9 mouse cellular contexts compared by ENCODE assay signal in the genomic region with DNA sequence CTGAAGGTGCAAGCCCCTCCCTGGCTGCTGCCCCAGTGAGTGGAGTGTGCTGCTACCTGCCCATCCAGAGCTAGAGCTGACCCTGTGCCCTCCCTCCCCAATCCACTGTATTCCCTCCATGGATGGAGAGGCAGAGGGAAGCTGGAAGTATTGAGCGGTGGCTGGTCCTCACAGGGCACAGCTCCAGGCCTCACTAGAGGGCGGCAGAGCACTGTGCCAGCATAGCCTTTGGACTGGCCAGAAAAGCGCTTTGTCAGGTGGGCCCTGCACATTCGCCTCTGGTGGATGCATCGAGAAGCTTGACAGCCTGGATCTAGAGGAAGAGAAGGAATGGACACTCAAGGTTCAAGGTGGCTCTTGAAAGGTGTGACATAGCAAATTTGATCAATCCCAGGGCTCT. TPM values are rescaled to one million over a fixed set of nuclear protein-coding genes. Genes with fewer than 3 reads are reported as not detected.
DNase-seq lines count a peak whose midpoint lies in the region; ATAC-seq and TF ChIP-seq lines count a peak whose summit lies in the region.
"Had no signal": no experiment of that assay in that cellular context is flagged by ENCODE, and none has a peak within 500 bp of the region (broad histone marks: within the 10 kb centered on the region; RNA-seq: fewer than 3 reads in every experiment).

No protein-coding gene starts in this region.

- in situ Hi-C loops in Patski (cut with MboI; ENCODE audit: low pct_unique_long_range_greater_than_20kb): no loop called here

- H3K9me3 ChIP-seq in forebrain, embryonic 16.5 days (ENCODE audit: control insufficient read depth, low read length): no peaks in the 10 kb centered on the region
- no peaks in the 10 kb centered on the region for H3K9me3 ChIP-seq in hindbrain, embryonic 16.5 days (ENCODE audit: control insufficient read depth, low read length)

- peaks cover 3% of the 10 kb centered on the region; the same call in 1 of the 2 replicates for H3K4me1 ChIP-seq in forebrain, embryonic 16.5 days (replicated peaks; ENCODE audit: control insufficient read depth, insufficient read depth, low read length)
- H3K4me1 ChIP-seq in hindbrain, embryonic 16.5 days (ENCODE audit: control insufficient read depth, insufficient read depth, low read depth, low read length): no peaks in the 10 kb centered on the region

- POLR2A ChIA-PET in Patski (lab: Charles Lee): interaction anchor here (0.6 kb wide), 1 partner anchor 326 kb away, joined by 4 read pairs; no protein-coding TSS in a partner anchor

- CTCF ChIA-PET in Patski (lab: Charles Lee): interaction anchor here (0.9 to 1.9 kb wide), 4 partner anchors 22 to 189 kb away, joined by 3 to 12 read pairs (median 4); a partner anchor contains a TSS

- no peak overlapping the region for H3K4me2 ChIP-seq in forebrain, embryonic 16.5 days (ENCODE audit: low read length)
- no peak overlapping the region for H3K4me2 ChIP-seq in hindbrain, embryonic 16.5 days (ENCODE audit: low read length)

- H3K9ac ChIP-seq in forebrain, embryonic 16.5 days (replicated peaks; ENCODE audit: low read depth, low read length): no peak overlapping the region
- no peak overlapping the region for H3K9ac ChIP-seq in hindbrain, embryonic 16.5 days (ENCODE audit: low read depth, low read length)

- no peak for DNase-seq in Patski (ENCODE audit: low read depth, low spot score)
- DNase-seq in cerebellum, adult 11-12 months: peak; percentile 30
- peak; percentile 58 to 68 for DNase-seq in layer of hippocampus, postnatal 36 days
- peak; percentile 69 for DNase-seq in lung, postnatal 36 days
- peak; percentile 70 to 84 for DNase-seq in right cerebral cortex, postnatal 10 days (ENCODE audit: low spot score in 2 of 2)
- DNase-seq in T-cell, adult 2 months (ENCODE audit: low spot score): no peak

- ATAC-seq in Patski: peak; percentile 39
- ATAC-seq in forebrain, embryonic 16.5 days: peak; percentile 86
- ATAC-seq in hindbrain, embryonic 16.5 days: peak; percentile 94

- H3K27ac ChIP-seq in forebrain, embryonic 16.5 days (ENCODE audit: low read length): no peak overlapping the region
- H3K27ac ChIP-seq in hindbrain, embryonic 16.5 days (ENCODE audit: low read depth, low read length): no peak overlapping the region

- no peak for TF ChIP-seq CTCF in Patski (IDR thresholded peaks at IDR 0.05)

- H3K4me3 ChIP-seq in forebrain, embryonic 16.5 days (replicated peaks; ENCODE audit: low read length): no peak overlapping the region
- H3K4me3 ChIP-seq in hindbrain, embryonic 16.5 days (ENCODE audit: low read length): no peak overlapping the region
- H3K4me3 ChIP-seq: erythroblast, embryonic 14.5 days had no signal

- 7% methylated on average over 5 of the region's 5 CpGs for WGBS in forebrain, embryonic 16.5 days
- WGBS in hindbrain, embryonic 16.5 days: 13% methylated on average over 5 of the region's 5 CpGs

- no peaks in the 10 kb centered on the region for H3K27me3 ChIP-seq in Patski
- H3K27me3 ChIP-seq in forebrain, embryonic 16.5 days (replicated peaks; ENCODE audit: control insufficient read depth, insufficient read depth, low read length): no peaks in the 10 kb centered on the region
- H3K27me3 ChIP-seq in hindbrain, embryonic 16.5 days (replicated peaks; ENCODE audit: control insufficient read depth, insufficient read depth, low read length): 0 out of 2 replicates have a peak, but pooled peaks cover 2% of the 10 kb centered on the region

- no peaks in the 10 kb centered on the region for H3K36me3 ChIP-seq in forebrain, embryonic 16.5 days (ENCODE audit: control insufficient read depth, insufficient read depth)
- H3K36me3 ChIP-seq in hindbrain, embryonic 16.5 days (ENCODE audit: control insufficient read depth, insufficient read depth, low read length): no peaks in the 10 kb centered on the region

RNA-seq across cellular contexts. Expression of a gene that starts 9.6 kb away (rescaled TPM):
- 10.7 TPM for polyA plus RNA-seq in Patski (2021)
- polyA plus RNA-seq in forebrain, embryonic 16.5 days (2015; fragmentation: Nextera tagmentation; extraction: Ambion mirVana): 0.10 and 0.17 TPM in 2 replicates
- polyA plus RNA-seq in hindbrain, embryonic 16.5 days (2015; fragmentation: Nextera tagmentation; extraction: Ambion mirVana): not detected in 2 replicates
- not detected for total RNA-seq in layer of hippocampus, postnatal 36 days (2021)
- polyA plus RNA-seq: erythroblast, embryonic 14.5 days had no signal

RNA-seq across cellular contexts. Expression of a gene that starts 27.0 kb away (rescaled TPM):
- 0.10 TPM for polyA plus RNA-seq in Patski (2021)
- 0.22 TPM in 1 of 2 replicates, not detected in the other for polyA plus RNA-seq in forebrain, embryonic 16.5 days (2015; fragmentation: Nextera tagmentation; extraction: Ambion mirVana)
- 0.29 TPM in 1 of 2 replicates, not detected in the other for polyA plus RNA-seq in hindbrain, embryonic 16.5 days (2015; fragmentation: Nextera tagmentation; extraction: Ambion mirVana)
- total RNA-seq in layer of hippocampus, postnatal 36 days (2021): not detected

RNA-seq across cellular contexts. Expression of a gene that starts 32.2 kb away (rescaled TPM):
- 4.2 TPM for polyA plus RNA-seq in Patski (2021)
- 0.88 and 0.98 TPM in 2 replicates for polyA plus RNA-seq in forebrain, embryonic 16.5 days (2015; fragmentation: Nextera tagmentation; extraction: Ambion mirVana)
- polyA plus RNA-seq in hindbrain, embryonic 16.5 days (2015; fragmentation: Nextera tagmentation; extraction: Ambion mirVana): 2.7 and 3.1 TPM in 2 replicates
- total RNA-seq in layer of hippocampus, postnatal 36 days (2021): 1 to 10 TPM; 3.9 to 5.4 TPM

Comparison
In these comparisons a context has a peak if more than half of its experiments do, and no peak if none do; other contexts are left out.
1. ATAC-seq: peak in every context shown above with its lines; median percentile 94 in hindbrain, embryonic 16.5 days; 86 in forebrain, embryonic 16.5 days; 39 in Patski.
2. DNase-seq: peak in cerebellum, adult 11-12 months (single experiment), layer of hippocampus, postnatal 36 days (2 of 2), lung, postnatal 36 days (single experiment) and right cerebral cortex, postnatal 10 days (2 of 2); none in Patski (single experiment) and T-cell, adult 2 months (single experiment).
3. RNA of a gene that starts 9.6 kb away (polyA plus RNA-seq): 10.7 TPM in Patski (single experiment); 0.10 to 0.17 TPM in forebrain, embryonic 16.5 days and not detected in hindbrain, embryonic 16.5 days; every median in the first group is over 10 times any median in the second.